Mouse (Mus musculus) G1E (cell line): Measurements from ENCODE around the gene Lamtor5.
"Not testable (repeated sequence)": the region's sequence is repeated elsewhere in the genome, so short reads cannot be mapped to it uniquely, and the experiment has no call there.

Experiments used
- CTCF ChIP-seq: IDR thresholded peaks from 2 replicates; pipeline ENCODE4 v1.5.1; 2012; ENCODE audit warnings: low read depth, low read length, inconsistent platforms, mixed read lengths
- GATA1 ChIP-seq: IDR thresholded peaks from 2 replicates; pipeline ENCODE4 v1.6.1; 2012; ENCODE audit warnings: borderline replicate concordance, low read length, inconsistent platforms, mixed read lengths

GRCm38 (mm10) chr3:107296917-107297316, 18.3 kb downstream of the Lamtor5 start:
- not testable (repeated sequence) for TF ChIP-seq CTCF, GATA1
